Mouse (Mus musculus): ENCODE measurements around the gene Cd59a.

- TF ChIP-seq CTCF (conservative IDR thresholded peaks at IDR 0.05; ENCODE audit: insufficient read depth, insufficient read length, low read depth, low read length) (no peak), POLR2A (IDR thresholded peaks at IDR 0.05; ENCODE audit: low read depth, low read length) (no peak)
Measured at GRCm38 (mm10) chr2:104099946-104100345, 4.3 kb downstream of the Cd59a start.
